Mouse (Mus musculus): ENCODE measurements around the gene Topbp1. TPM values are rescaled to one million over a fixed set of nuclear protein-coding genes. Genes with fewer than 3 reads are reported as not detected.

Topbp1 gene
- 67.6 TPM for total RNA-seq (2023)

DNA sequence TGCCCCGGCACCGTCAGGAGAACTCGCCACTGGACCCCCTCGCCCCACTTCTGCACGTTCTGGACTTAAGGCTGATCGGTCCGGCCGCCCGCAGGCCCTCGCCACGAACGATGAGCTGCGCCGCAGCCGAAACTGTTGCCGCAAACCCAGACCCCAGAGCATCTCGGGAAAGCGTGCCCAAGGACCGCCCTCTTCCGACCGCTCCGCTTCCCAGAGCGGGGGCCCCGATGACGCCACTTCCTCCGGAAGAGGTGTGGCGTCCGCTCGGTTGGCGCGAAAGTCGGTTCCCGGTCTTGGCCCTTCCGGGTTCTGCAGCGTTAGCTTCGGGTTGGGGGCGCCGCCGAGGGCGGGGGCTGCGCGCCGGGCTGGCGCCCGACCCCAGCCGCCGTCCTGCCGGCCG is at the start of gene Topbp1, which contains the start of gene 1300017J02Rik:
Topbp1 (plus strand) TSS at position 289 of the 400 bp plus-strand sequence.
1300017J02Rik (minus strand) TSS at position 156 of the 400 bp plus-strand sequence.

DNA sequence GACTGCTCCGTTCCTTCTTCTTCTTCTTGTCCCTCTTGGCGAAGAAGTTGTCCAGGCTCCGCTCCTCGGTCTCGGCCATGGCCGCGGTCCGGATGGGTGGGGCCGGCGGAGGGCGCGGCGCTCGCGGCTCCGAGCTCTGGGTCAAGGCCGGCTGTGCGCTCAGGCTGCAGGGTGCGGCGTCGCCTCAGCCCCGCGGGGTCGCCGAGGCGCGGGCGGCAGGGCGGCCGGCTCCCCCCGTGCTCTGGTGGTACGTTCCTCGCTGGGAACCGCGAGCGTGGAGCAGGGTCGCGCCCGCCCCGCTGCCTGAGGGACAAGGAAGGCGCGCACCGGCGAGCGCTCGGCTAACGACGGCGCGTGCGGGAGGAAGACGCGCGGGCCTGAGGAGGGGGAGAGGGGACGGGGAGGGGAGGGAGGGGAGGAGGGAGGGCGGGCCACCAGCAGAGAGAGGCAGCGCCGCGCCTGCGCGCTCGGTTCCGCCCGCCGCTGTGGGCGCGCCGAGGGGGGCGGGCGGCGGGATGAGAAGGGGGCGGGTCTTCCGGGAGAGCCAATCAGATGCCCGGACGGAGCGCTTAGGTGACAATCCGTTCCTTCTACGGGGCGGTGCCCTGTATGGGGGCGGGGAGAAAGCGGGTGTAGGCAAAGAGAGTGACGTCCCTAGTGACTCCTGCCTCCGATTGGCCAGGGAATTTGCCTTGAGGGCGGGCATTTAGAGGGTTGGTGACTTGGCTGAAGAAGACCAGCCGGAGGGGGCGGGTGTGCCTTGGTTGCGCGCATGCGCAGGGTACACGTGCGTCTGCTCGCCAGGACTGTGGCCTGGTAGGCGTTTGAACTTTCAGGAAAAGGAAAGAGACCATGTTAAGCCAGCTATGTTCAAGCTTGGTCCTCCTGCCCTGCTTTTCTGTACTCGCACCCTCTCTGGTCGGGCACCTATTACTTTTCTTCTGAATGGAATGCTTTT is 60.6 kb downstream of the Topbp1 start, which contains the start of gene Cdv3:
Cdv3 (minus strand) TSS at position 551 of the 958 bp plus-strand sequence.

Other genes with a start within 250 kb of the Topbp1 start
- gene Rab6b, start 193.4 kb upstream of the Topbp1 start, total RNA-seq (2023) = 10.0 TPM
- 24.0 TPM for gene Srprb, start 103.1 kb upstream of the Topbp1 start, total RNA-seq (2023)
- not detected for gene Gm20425, start 74.9 kb upstream of the Topbp1 start, total RNA-seq (2023)
- gene Trf, start 74.8 kb upstream of the Topbp1 start, total RNA-seq (2023) = 12.4 TPM
- gene 1300017J02Rik, start 133 bp upstream of the Topbp1 start, total RNA-seq (2023) = 0.94 TPM
- 109 TPM for gene Cdv3, start 60.6 kb downstream of the Topbp1 start, total RNA-seq (2023)
- 2.1 TPM for gene Bfsp2, start 175.2 kb downstream of the Topbp1 start, total RNA-seq (2023)